Mouse (Mus musculus) midbrain, embryonic 10.5 days (tissue): ENCODE measurements around the gene Paqr7. TPM values are rescaled to one million over a fixed set of nuclear protein-coding genes. Genes with fewer than 3 reads are reported as not detected.

Source experiments
- DNase-seq: peaks from one replicate; pipeline ENCODE4 v3.0.0-alpha.2; 2017; ENCODE audit warnings: low spot score
- H3K27ac ChIP-seq: fragments of 300-500 bp; sonication (generic); replicated peaks from 2 replicates; pipeline ENCODE4 v1.5.1; 2016; ENCODE audit warnings: mild to moderate bottlenecking
- H3K27me3 ChIP-seq: fragments of 300-500 bp; sonication (generic); 2 replicates; pipeline ENCODE4 v1.6.1; 2016; ENCODE audit warnings: low read depth, mild to moderate bottlenecking; ENCODE audit not compliant: poor library complexity, severe bottlenecking
- H3K36me3 ChIP-seq: fragments of 300-500 bp; sonication (generic); 2 replicates; pipeline ENCODE4 v1.6.1; 2016; ENCODE audit warnings: mild to moderate bottlenecking, moderate library complexity
- H3K4me1 ChIP-seq: fragments of 300-500 bp; sonication (generic); 2 replicates; pipeline ENCODE4 v1.6.1; 2016
- H3K4me3 ChIP-seq: fragments of 300-500 bp; sonication (generic); 2 replicates; pipeline ENCODE4 v1.5.1; 2016; ENCODE audit warnings: mild to moderate bottlenecking, moderate library complexity
- H3K9me3 ChIP-seq: fragments of 300-500 bp; sonication (generic); replicated peaks from 2 replicates; pipeline ENCODE4 v1.6.1; 2016; ENCODE audit warnings: mild to moderate bottlenecking
- WGBS: fragments of 180-500 bp; shearing (Covaris S2); methylation state at CpG from one replicate; pipeline ENCODE4 v1.1.7; 2016; 5-methylcytosine and 5-hydroxymethylcytosine counted together
- polyA plus RNA-seq: library from polyadenylated mRNA; unstranded; fragments of >200 nt; fragmentation: Nextera tagmentation; extraction: Ambion mirVana; gene quantifications from 2 replicates; pipeline ENCODE4 v1.2.1, GENCODE M21; 2016

The Paqr7 gene
- polyA plus RNA-seq, 1 experiment from 2014 or later, result 3.6 TPM

- peaks cover 23% of the 10 kb centered on the region for H3K4me1 ChIP-seq
- peak overlapping the region; percentile 90 for H3K4me3 ChIP-seq
- DNase-seq, result peak; percentile 69
- no peaks in the 10 kb centered on the region for H3K27me3 ChIP-seq
- under 1% methylated on average over 56 of the region's 57 CpGs for WGBS
- peaks cover 37% of the 10 kb centered on the region for H3K36me3 ChIP-seq
- peak overlapping the region; percentile 88 for H3K27ac ChIP-seq
- H3K9me3 ChIP-seq, result no peaks in the 10 kb centered on the region
Observed at GRCm38 (mm10) chr4:134534124-134534886, 37.8 kb downstream of the Paqr7 start.

- WGBS, result under 1% methylated on average over 71 of the region's 71 CpGs
- H3K36me3 ChIP-seq, result peaks cover 37% of the 10 kb centered on the region
Observed at GRCm38 (mm10) chr4:134534932-134535786, 38.7 kb downstream of the Paqr7 start, which contains the start of gene Mtfr1l. Gene Mtfr1l, minus strand, starts transcription at chr4:134535387.

GRCm38 (mm10) chr4:134535787-134536151, 39.3 kb downstream of the Paqr7 start:
- Histone ChIP-seq H3K4me1 (peaks cover 23% of the 10 kb centered on the region), H3K4me3 (peak overlapping the region; percentile 90), H3K27me3 (no peaks in the 10 kb centered on the region), H3K9me3 (no peaks in the 10 kb centered on the region), H3K36me3 (peaks cover 37% of the 10 kb centered on the region), H3K27ac (peak overlapping the region; percentile 88)
- no peak for DNase-seq
- 20% methylated on average over 8 of the region's 8 CpGs for WGBS

More at GRCm38 (mm10) chr4:134534932-134535786, 38.7 kb downstream of the Paqr7 start, which contains the start of gene Mtfr1l:
- peak; percentile 99 for DNase-seq
- peak within 1 kb of the TSS; percentile 88 for H3K27ac ChIP-seq
- H3K27me3 ChIP-seq, result no peaks in the 10 kb centered on the region
- H3K4me3 ChIP-seq, result peak within 1 kb of the TSS; percentile 90
- no peaks in the 10 kb centered on the region for H3K9me3 ChIP-seq
- peaks cover 23% of the 10 kb centered on the region for H3K4me1 ChIP-seq

GRCm38 (mm10) chr4:134538997-134539580, 42.6 kb downstream of the Paqr7 start:
- H3K9me3 ChIP-seq, result no peaks in the 10 kb centered on the region
- no peak overlapping the region for H3K4me3 ChIP-seq
- no peak overlapping the region for H3K27ac ChIP-seq
- DNase-seq, result no peak
- H3K4me1 ChIP-seq, result peaks cover 14% of the 10 kb centered on the region
- no peaks in the 10 kb centered on the region for H3K27me3 ChIP-seq
- H3K36me3 ChIP-seq, result peaks cover 59% of the 10 kb centered on the region
- 92% methylated on average over 10 of the region's 10 CpGs for WGBS

- 92% methylated on average over 9 of the region's 9 CpGs for WGBS
Observed at GRCm38 (mm10) chr4:134542726-134543125, 46.2 kb downstream of the Paqr7 start.

GRCm38 (mm10) chr4:134543261-134543660, 46.8 kb downstream of the Paqr7 start:
- Histone ChIP-seq H3K27ac (no peak overlapping the region), H3K9me3 (no peaks in the 10 kb centered on the region), H3K36me3 (peaks cover 99% of the 10 kb centered on the region), H3K27me3 (no peaks in the 10 kb centered on the region), H3K4me3 (no peak overlapping the region), H3K4me1 (peaks cover 13% of the 10 kb centered on the region)
- WGBS, result 26% methylated on average over 5 of the region's 5 CpGs
- peak; percentile 90 for DNase-seq

More at GRCm38 (mm10) chr4:134542726-134543125, 46.2 kb downstream of the Paqr7 start:
- H3K9me3 ChIP-seq, result no peaks in the 10 kb centered on the region
- no peaks in the 10 kb centered on the region for H3K27me3 ChIP-seq
- H3K4me1 ChIP-seq, result peaks cover 8% of the 10 kb centered on the region
- no peak for DNase-seq
- H3K4me3 ChIP-seq, result peak overlapping the region; percentile 2; the same call in 1 of the 2 replicates
- H3K36me3 ChIP-seq, result peaks cover 95% of the 10 kb centered on the region
- H3K27ac ChIP-seq, result no peak overlapping the region

GRCm38 (mm10) chr4:134546814-134547705, 50.6 kb downstream of the Paqr7 start:
- H3K36me3 ChIP-seq, result peaks cover 88% of the 10 kb centered on the region
- peaks cover 32% of the 10 kb centered on the region for H3K4me1 ChIP-seq
- H3K27ac ChIP-seq, result 0 out of 2 replicates have a peak overlapping the region, but pooled peaks have one; percentile 13
- H3K9me3 ChIP-seq, result peaks cover 11% of the 10 kb centered on the region
- H3K4me3 ChIP-seq, result no peak overlapping the region; the same call in 1 of the 2 replicates
- DNase-seq, result no peak
- H3K27me3 ChIP-seq, result no peaks in the 10 kb centered on the region
- 76% methylated on average over 9 of the region's 9 CpGs for WGBS

- H3K27ac ChIP-seq, result 0 out of 2 replicates have a peak overlapping the region, but pooled peaks have one; percentile 17
- H3K4me3 ChIP-seq, result no peak overlapping the region
- H3K9me3 ChIP-seq, result peaks cover 11% of the 10 kb centered on the region
- H3K27me3 ChIP-seq, result no peaks in the 10 kb centered on the region
- H3K36me3 ChIP-seq, result peaks cover 75% of the 10 kb centered on the region
- no peak for DNase-seq
- peaks cover 37% of the 10 kb centered on the region for H3K4me1 ChIP-seq
- 72% methylated on average over 18 of the region's 18 CpGs for WGBS
Observed at GRCm38 (mm10) chr4:134548169-134548938, 51.9 kb downstream of the Paqr7 start.

- peaks cover 11% of the 10 kb centered on the region for H3K9me3 ChIP-seq
- H3K27ac ChIP-seq, result no peak overlapping the region
- no peak for DNase-seq
- H3K36me3 ChIP-seq, result peaks cover 60% of the 10 kb centered on the region
- 98% methylated on average over 8 of the region's 8 CpGs for WGBS
- peaks cover 37% of the 10 kb centered on the region for H3K4me1 ChIP-seq
- H3K27me3 ChIP-seq, result no peaks in the 10 kb centered on the region
- no peak overlapping the region for H3K4me3 ChIP-seq
Observed at GRCm38 (mm10) chr4:134549899-134550298, 53.4 kb downstream of the Paqr7 start.

- WGBS, result 4% methylated on average over 63 of the region's 67 CpGs
- Histone ChIP-seq H3K27me3 (no peaks in the 10 kb centered on the region), H3K4me1 (peaks cover 43% of the 10 kb centered on the region), H3K9me3 (peaks cover 11% of the 10 kb centered on the region), H3K27ac (peak within 1 kb of the TSS; percentile 96), H3K36me3 (peaks cover 42% of the 10 kb centered on the region), H3K4me3 (peak within 1 kb of the TSS; percentile 78)
- DNase-seq, result peak; percentile 83
Observed at GRCm38 (mm10) chr4:134551494-134552316, 55.2 kb downstream of the Paqr7 start, which contains the start of gene Selenon. Gene Selenon, minus strand, starts transcription at chr4:134552166.
